Mouse (Mus musculus): Measurements from ENCODE around the gene Ripply2. TPM values are rescaled to one million over a fixed set of nuclear protein-coding genes. Genes with fewer than 3 reads are reported as not detected.

Ripply2 gene
- polyA plus RNA-seq, 1 experiment from 2014 or later, result 0.46 TPM

- no peak overlapping the region for H3K9ac ChIP-seq (ENCODE audit: low read length)
- no peak overlapping the region for H3K27ac ChIP-seq (replicated peaks in 1 of 2; ENCODE audit: control insufficient read depth in 1 of 2, insufficient read depth in 1 of 2, low read depth in 2 of 2, low read length in 2 of 2)
- no peak for ATAC-seq (ENCODE audit: insufficient number of reproducible peaks, insufficient read depth, low FRiP score, low read depth)
- no peak overlapping the region for H3K4me3 ChIP-seq (ENCODE audit: control insufficient read depth in 1 of 2, insufficient read depth in 1 of 2, low read depth in 1 of 2, low read length in 2 of 2)
- WGBS, result 41% methylated on average over 8 of the region's 8 CpGs
- no peaks in the 10 kb centered on the region for H3K9me3 ChIP-seq (ENCODE audit: control insufficient read depth, low read length)
- H3K36me3 ChIP-seq (ENCODE audit: control insufficient read depth, insufficient read depth, low read length), result peaks cover 16% of the 10 kb centered on the region
- no peak overlapping the region for H3K4me2 ChIP-seq (ENCODE audit: low read length)
- no peaks in the 10 kb centered on the region for H3K27me3 ChIP-seq (ENCODE audit: control insufficient read depth, insufficient read depth, low read length)
- H3K4me1 ChIP-seq (ENCODE audit: control insufficient read depth in 2 of 2, insufficient read depth in 2 of 2, low read length in 2 of 2), result peaks cover 0 to 6% of the 10 kb centered on the region in 2 experiments; a peak in 1 of 4 replicates
Observed at GRCm38 (mm10) chr9:87027423-87028084, 12.2 kb downstream of the Ripply2 start.

GRCm38 (mm10) chr9:87032196-87032595 lies 16.9 kb downstream of the Ripply2 start:
- no peak overlapping the region for H3K27ac ChIP-seq (replicated peaks in 1 of 2; ENCODE audit: control insufficient read depth in 1 of 2, insufficient read depth in 1 of 2, low read depth in 2 of 2, low read length in 2 of 2)
- H3K36me3 ChIP-seq (ENCODE audit: control insufficient read depth, insufficient read depth, low read length), result peaks cover 33% of the 10 kb centered on the region
- H3K4me1 ChIP-seq (ENCODE audit: control insufficient read depth in 2 of 2, insufficient read depth in 2 of 2, low read length in 2 of 2), result no peaks in the 10 kb centered on the region
- ATAC-seq (ENCODE audit: insufficient number of reproducible peaks, insufficient read depth, low FRiP score, low read depth), result no peak
- H3K4me2 ChIP-seq (ENCODE audit: low read length), result no peak overlapping the region
- no peaks in the 10 kb centered on the region for H3K9me3 ChIP-seq (ENCODE audit: control insufficient read depth, low read length)
- no peaks in the 10 kb centered on the region for H3K27me3 ChIP-seq (ENCODE audit: control insufficient read depth, insufficient read depth, low read length)
- no peak overlapping the region for H3K4me3 ChIP-seq (ENCODE audit: control insufficient read depth in 1 of 2, insufficient read depth in 1 of 2, low read depth in 1 of 2, low read length in 2 of 2)
- WGBS, result 82% methylated on average over 4 of the region's 4 CpGs
- H3K9ac ChIP-seq (ENCODE audit: low read length), result no peak overlapping the region

GRCm38 (mm10) chr9:87034831-87035580 lies 19.7 kb downstream of the Ripply2 start:
- Histone ChIP-seq H3K27me3 (ENCODE audit: control insufficient read depth, insufficient read depth, low read length) (no peaks in the 10 kb centered on the region), H3K27ac (replicated peaks in 1 of 2; ENCODE audit: control insufficient read depth in 1 of 2, insufficient read depth in 1 of 2, low read depth in 2 of 2, low read length in 2 of 2) (no peak overlapping the region), H3K9ac (ENCODE audit: low read length) (no peak overlapping the region), H3K4me1 (ENCODE audit: control insufficient read depth in 2 of 2, insufficient read depth in 2 of 2, low read length in 2 of 2) (no peaks in the 10 kb centered on the region), H3K4me2 (ENCODE audit: low read length) (no peak overlapping the region), H3K4me3 (ENCODE audit: control insufficient read depth in 1 of 2, insufficient read depth in 1 of 2, low read depth in 1 of 2, low read length in 2 of 2) (no peak overlapping the region), H3K9me3 (ENCODE audit: control insufficient read depth, low read length) (no peaks in the 10 kb centered on the region), H3K36me3 (ENCODE audit: control insufficient read depth, insufficient read depth, low read length) (peaks cover 30% of the 10 kb centered on the region)
- 81% methylated on average over 2 of the region's 2 CpGs for WGBS
- ATAC-seq (ENCODE audit: insufficient number of reproducible peaks, insufficient read depth, low FRiP score, low read depth), result no peak

- ATAC-seq (ENCODE audit: insufficient number of reproducible peaks, insufficient read depth, low FRiP score, low read depth), result no peak
- H3K9ac ChIP-seq (ENCODE audit: low read length), result no peak overlapping the region
- 77% methylated on average over 4 of the region's 4 CpGs for WGBS
- H3K36me3 ChIP-seq (ENCODE audit: control insufficient read depth, insufficient read depth, low read length), result peaks cover 20% of the 10 kb centered on the region; the same call in 1 of the 2 replicates
- no peak overlapping the region for H3K4me3 ChIP-seq (ENCODE audit: control insufficient read depth in 1 of 2, insufficient read depth in 1 of 2, low read depth in 1 of 2, low read length in 2 of 2)
- H3K27me3 ChIP-seq (ENCODE audit: control insufficient read depth, insufficient read depth, low read length), result no peaks in the 10 kb centered on the region
- H3K27ac ChIP-seq (replicated peaks in 1 of 2; ENCODE audit: control insufficient read depth in 1 of 2, insufficient read depth in 1 of 2, low read depth in 2 of 2, low read length in 2 of 2), result no peak overlapping the region
- H3K4me1 ChIP-seq (ENCODE audit: control insufficient read depth in 2 of 2, insufficient read depth in 2 of 2, low read length in 2 of 2), result peaks cover 0 to 3% of the 10 kb centered on the region in 2 experiments; a peak in 2 of 4 replicates
- no peak overlapping the region for H3K4me2 ChIP-seq (ENCODE audit: low read length)
- no peaks in the 10 kb centered on the region for H3K9me3 ChIP-seq (ENCODE audit: control insufficient read depth, low read length)
Observed at GRCm38 (mm10) chr9:87049425-87049824, 34.1 kb downstream of the Ripply2 start.

- Histone ChIP-seq H3K27me3 (ENCODE audit: control insufficient read depth, insufficient read depth, low read length) (no peaks in the 10 kb centered on the region), H3K9ac (ENCODE audit: low read length) (no peak overlapping the region), H3K4me1 (ENCODE audit: control insufficient read depth in 2 of 2, insufficient read depth in 2 of 2, low read length in 2 of 2) (no peaks in the 10 kb centered on the region), H3K4me2 (ENCODE audit: low read length) (no peak overlapping the region), H3K36me3 (ENCODE audit: control insufficient read depth, insufficient read depth, low read length) (peaks cover 44% of the 10 kb centered on the region), H3K27ac (replicated peaks in 1 of 2; ENCODE audit: control insufficient read depth in 1 of 2, insufficient read depth in 1 of 2, low read depth in 2 of 2, low read length in 2 of 2) (no peak overlapping the region), H3K4me3 (ENCODE audit: control insufficient read depth in 1 of 2, insufficient read depth in 1 of 2, low read depth in 1 of 2, low read length in 2 of 2) (no peak overlapping the region), H3K9me3 (ENCODE audit: control insufficient read depth, low read length) (no peaks in the 10 kb centered on the region)
- no peak for ATAC-seq (ENCODE audit: insufficient number of reproducible peaks, insufficient read depth, low FRiP score, low read depth)
- WGBS, result 85% methylated on average over 11 of the region's 11 CpGs
Observed at GRCm38 (mm10) chr9:87055547-87056235, 40.4 kb downstream of the Ripply2 start.

- no peaks in the 10 kb centered on the region for H3K4me1 ChIP-seq (ENCODE audit: control insufficient read depth in 2 of 2, insufficient read depth in 2 of 2, low read length in 2 of 2)
- no peak overlapping the region for H3K9ac ChIP-seq (ENCODE audit: low read length)
- WGBS, result 79% methylated on average over 5 of the region's 5 CpGs
- no peaks in the 10 kb centered on the region for H3K9me3 ChIP-seq (ENCODE audit: control insufficient read depth, low read length)
- H3K27me3 ChIP-seq (ENCODE audit: control insufficient read depth, insufficient read depth, low read length), result no peaks in the 10 kb centered on the region
- H3K36me3 ChIP-seq (ENCODE audit: control insufficient read depth, insufficient read depth, low read length), result peaks cover 40% of the 10 kb centered on the region
- no peak overlapping the region for H3K4me3 ChIP-seq (ENCODE audit: control insufficient read depth in 1 of 2, insufficient read depth in 1 of 2, low read depth in 1 of 2, low read length in 2 of 2)
- no peak overlapping the region for H3K4me2 ChIP-seq (ENCODE audit: low read length)
- H3K27ac ChIP-seq (replicated peaks in 1 of 2; ENCODE audit: control insufficient read depth in 1 of 2, insufficient read depth in 1 of 2, low read depth in 2 of 2, low read length in 2 of 2), result no peak overlapping the region
- ATAC-seq (ENCODE audit: insufficient number of reproducible peaks, insufficient read depth, low FRiP score, low read depth), result no peak
Observed at GRCm38 (mm10) chr9:87062337-87062736, 47.0 kb downstream of the Ripply2 start.

GRCm38 (mm10) chr9:87068160-87068559 lies 52.8 kb downstream of the Ripply2 start:
- Histone ChIP-seq H3K36me3 (ENCODE audit: control insufficient read depth, insufficient read depth, low read length) (peaks cover 34% of the 10 kb centered on the region), H3K9ac (ENCODE audit: low read length) (no peak overlapping the region), H3K4me1 (ENCODE audit: control insufficient read depth in 2 of 2, insufficient read depth in 2 of 2, low read length in 2 of 2) (no peaks in the 10 kb centered on the region), H3K27ac (replicated peaks in 1 of 2; ENCODE audit: control insufficient read depth in 1 of 2, insufficient read depth in 1 of 2, low read depth in 2 of 2, low read length in 2 of 2) (no peak overlapping the region), H3K27me3 (ENCODE audit: control insufficient read depth, insufficient read depth, low read length) (no peaks in the 10 kb centered on the region), H3K4me2 (ENCODE audit: low read length) (no peak overlapping the region), H3K4me3 (ENCODE audit: control insufficient read depth in 1 of 2, insufficient read depth in 1 of 2, low read depth in 1 of 2, low read length in 2 of 2) (no peak overlapping the region), H3K9me3 (ENCODE audit: control insufficient read depth, low read length) (no peaks in the 10 kb centered on the region)
- WGBS, result 78% methylated on average over 1 of the region's 1 CpGs
- no peak for ATAC-seq (ENCODE audit: insufficient number of reproducible peaks, insufficient read depth, low FRiP score, low read depth)
